Mouse (Mus musculus) cerebellum, postnatal 25 days (tissue): Measurements from ENCODE around the gene Gm28048.

Experiments
- DNase-seq, 2 experiments: peaks; one replicate each; pipeline ENCODE4 v3.0.0; 2021; ENCODE audit warnings: mixed read lengths in 2 of 2

The Gm28048 gene

GRCm38 (mm10) chr11:22791726-22792125, 190.2 kb downstream of the Gm28048 start:
- DNase-seq: no peak

- no peak for DNase-seq
Observed at GRCm38 (mm10) chr11:22787833-22788232, 194.1 kb downstream of the Gm28048 start.
